ENCODE assay signal across 16 mouse cellular contexts in the genomic region with DNA sequence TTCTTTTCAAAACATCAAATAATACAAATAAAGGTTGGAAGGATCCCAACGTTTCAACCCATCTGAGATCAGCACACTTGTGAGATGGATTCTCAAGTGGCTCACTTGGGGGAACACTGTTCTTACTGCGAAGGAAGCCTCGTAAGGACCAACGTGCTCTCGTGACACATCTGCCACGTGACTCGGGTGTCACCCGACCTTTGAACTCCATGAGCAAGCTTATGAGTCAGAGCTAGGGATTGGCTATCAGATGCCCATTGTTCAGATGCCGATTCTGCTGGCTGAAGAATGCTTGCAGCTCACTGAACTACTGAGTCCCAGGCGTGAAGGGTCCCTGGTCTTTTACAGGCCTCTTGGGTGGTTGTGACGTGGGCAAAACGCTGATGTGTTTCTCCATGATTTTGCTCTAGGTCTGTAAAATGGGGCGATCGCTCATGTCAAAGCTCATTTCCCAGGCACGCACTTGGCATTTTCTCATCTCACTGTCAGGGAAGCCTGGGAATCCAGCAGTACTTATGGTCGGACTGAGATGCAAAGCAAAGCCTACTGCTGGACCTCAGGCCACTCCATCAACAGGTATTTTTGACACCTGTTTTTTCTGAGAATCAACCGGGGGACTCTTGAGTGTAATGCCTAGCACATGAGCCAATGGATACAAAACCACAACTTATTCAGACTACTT.
"Had no signal": no experiment of that assay in that cellular context is flagged by ENCODE, and none has a peak within 500 bp of the region (broad histone marks: within the 10 kb centered on the region; RNA-seq: fewer than 3 reads in every experiment).

No protein-coding gene starts in this region.

- H3K9ac ChIP-seq: kidney, embryonic 15.5 days; limb, embryonic 12.5 days; limb, embryonic 15.5 days; liver, embryonic 13.5 days; neural tube, embryonic 13.5 days had no signal

- H3K4me2 ChIP-seq: kidney, embryonic 15.5 days; limb, embryonic 12.5 days; limb, embryonic 15.5 days; liver, embryonic 13.5 days; neural tube, embryonic 13.5 days had no signal

- H3K27me3 ChIP-seq: kidney, embryonic 15.5 days; limb, embryonic 12.5 days; limb, embryonic 15.5 days; liver, embryonic 13.5 days; neural tube, embryonic 13.5 days had no signal

- DNase-seq: kidney, adult 11 months; kidney, adult 8-10 months; kidney, postnatal 14 days; kidney, postnatal 4 days; left cerebral cortex, postnatal 4 days; liver, embryonic 13.5 days; lung, adult 2 months; lung, postnatal 14 days; midbrain, embryonic 14.5 days; thymus, postnatal 25 days had no signal

- H3K9me3 ChIP-seq: limb, embryonic 15.5 days; liver, embryonic 13.5 days; neural tube, embryonic 13.5 days had no signal

- H3K4me1 ChIP-seq: limb, embryonic 12.5 days; limb, embryonic 15.5 days; midbrain, embryonic 10.5 days; neural tube, embryonic 13.5 days had no signal

- H3K27ac ChIP-seq: kidney, embryonic 15.5 days; limb, embryonic 12.5 days; limb, embryonic 15.5 days; liver, embryonic 13.5 days; macrophage; midbrain, embryonic 10.5 days; neural tube, embryonic 13.5 days had no signal

- H3K4me3 ChIP-seq: kidney, embryonic 15.5 days; limb, embryonic 12.5 days; limb, embryonic 15.5 days; liver, embryonic 13.5 days; midbrain, embryonic 10.5 days; neural tube, embryonic 13.5 days had no signal

- H3K36me3 ChIP-seq: kidney, embryonic 15.5 days; limb, embryonic 12.5 days; limb, embryonic 15.5 days; liver, embryonic 13.5 days; midbrain, embryonic 10.5 days; neural tube, embryonic 13.5 days had no signal
